Mouse (Mus musculus): ENCODE measurements around the gene 4930562C15Rik. TPM values are rescaled to one million over a fixed set of nuclear protein-coding genes. Genes with fewer than 3 reads are reported as not detected.
A peak's percentile ranks its signal among the peaks of the same experiment; 100 is the strongest.

The 4930562C15Rik gene
- total RNA-seq, 2 experiments from 2014 or later: not detected

- DNase-seq (ENCODE audit: low spot score in 2 of 2): no peak
- intact Hi-C loops (cut with DNase I): no loop called here
Observed at GRCm38 (mm10) chr16:4907972-4908371, 72.8 kb downstream of the 4930562C15Rik start.

- intact Hi-C loops (cut with DNase I): no loop called here
- no peak for DNase-seq (ENCODE audit: low spot score in 2 of 2)
Observed at GRCm38 (mm10) chr16:4909745-4910144, 74.5 kb downstream of the 4930562C15Rik start.

DNA sequence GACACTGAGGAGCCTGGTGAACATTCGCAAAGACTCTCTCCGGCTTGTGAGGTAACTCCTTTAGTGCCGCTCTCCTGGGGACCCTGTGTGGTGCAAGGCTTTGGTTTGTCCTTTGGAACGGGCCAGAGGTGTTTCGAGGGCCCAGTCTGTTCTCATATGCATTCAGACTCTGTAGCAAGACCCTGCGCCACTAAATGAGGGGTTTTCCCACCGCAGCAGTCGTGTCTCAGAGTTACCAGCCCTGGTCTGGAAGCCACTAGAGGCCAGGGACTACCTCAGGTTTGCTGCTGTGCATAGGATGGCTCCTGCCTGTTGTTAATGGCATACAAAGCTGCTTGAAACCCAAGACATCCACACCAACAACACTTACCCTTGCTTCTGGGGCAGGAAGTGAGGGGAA lies 75.5 kb downstream of the 4930562C15Rik start:
- intact Hi-C loops (cut with DNase I): no loop called here
- DNase-seq (ENCODE audit: low spot score in 2 of 2): no peak

DNA sequence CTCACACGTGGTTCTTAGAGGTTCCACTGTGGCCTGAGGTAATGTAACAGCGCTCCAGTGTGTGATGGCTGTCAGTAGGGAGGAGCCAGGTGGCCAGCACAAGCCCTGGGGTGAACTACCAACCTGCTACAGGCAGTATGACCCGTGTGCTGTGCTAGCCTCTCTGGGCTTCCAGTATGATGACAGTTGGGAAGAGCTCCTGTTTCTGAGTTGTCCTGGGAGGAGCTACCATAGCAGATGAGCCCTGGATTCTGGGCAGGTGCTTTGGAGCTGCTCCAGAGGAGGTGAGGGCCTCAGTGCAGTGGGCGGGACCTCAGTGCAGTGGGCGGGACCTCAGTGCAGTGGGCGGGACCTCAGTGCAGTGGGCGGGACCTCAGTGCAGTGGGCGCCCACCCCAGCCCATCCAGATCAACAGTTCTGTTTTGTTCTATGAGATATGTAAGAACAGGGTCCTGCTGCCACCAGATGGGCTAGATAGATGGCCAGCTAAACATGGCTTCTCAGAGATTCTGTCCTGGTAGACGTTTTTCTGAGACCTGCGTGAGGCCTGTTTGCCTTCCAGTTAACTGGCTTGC lies 76.9 kb downstream of the 4930562C15Rik start:
- intact Hi-C loops (cut with DNase I): loop anchor here (2.0 kb wide), 2 partner anchors 25 to 33 kb away; partner anchors contain the start of gene Mgrn1
- no peak for DNase-seq (ENCODE audit: low spot score in 2 of 2)

DNA sequence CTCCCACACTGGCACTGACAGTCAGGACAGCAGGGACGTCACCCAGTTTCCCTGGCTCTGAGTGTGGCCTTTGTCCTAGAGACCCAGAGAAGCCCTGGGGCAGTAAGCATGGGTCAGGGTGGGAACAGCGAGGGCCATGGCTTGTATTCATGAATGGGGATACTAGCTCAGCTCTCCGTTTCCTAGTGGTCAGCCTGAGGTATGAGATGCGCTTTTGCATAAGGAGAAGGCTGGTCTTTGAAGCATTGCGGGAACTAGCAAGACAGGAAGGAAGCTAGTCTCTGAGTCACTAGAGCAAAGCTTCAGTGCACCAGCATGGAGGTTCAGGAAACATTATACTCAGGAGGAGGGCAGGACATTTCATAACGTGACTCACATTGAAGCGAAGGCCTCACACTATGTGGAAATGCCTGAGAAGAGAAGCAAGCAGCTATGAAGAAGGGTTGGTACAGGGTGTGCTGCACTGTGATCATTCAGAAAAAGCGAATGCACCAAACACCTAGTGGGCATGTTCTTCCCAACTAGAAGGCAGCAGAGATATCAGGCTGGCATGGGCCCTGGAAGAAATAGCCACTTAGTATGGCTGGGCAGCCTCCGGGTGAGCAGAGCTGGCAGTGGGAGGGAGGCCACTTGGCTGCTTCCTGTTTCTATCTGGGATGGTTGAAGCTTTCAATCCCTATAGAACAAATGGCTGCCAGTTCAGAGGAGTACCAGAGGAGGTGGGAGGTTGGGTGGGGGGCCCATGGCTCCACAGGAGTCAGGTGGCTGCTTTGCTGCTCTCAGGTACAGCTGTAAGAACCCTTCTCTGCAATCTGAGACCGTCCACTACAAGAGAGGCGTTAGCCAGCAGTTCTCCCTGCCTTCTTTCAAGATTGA lies 77.9 kb downstream of the 4930562C15Rik start:
- intact Hi-C loops (cut with DNase I): loop anchor here (2.0 kb wide), 2 partner anchors 26 to 34 kb away; partner anchors contain the start of gene Mgrn1
- DNase-seq (ENCODE audit: low spot score in 2 of 2): no peak

- intact Hi-C loops (cut with DNase I): loop anchor here (2.0 kb wide), 2 partner anchors 27 to 35 kb away; partner anchors contain the start of gene Mgrn1
- peak; percentile 83 to 90 for DNase-seq (ENCODE audit: low spot score in 2 of 2)
Observed at GRCm38 (mm10) chr16:4913783-4914735, 78.8 kb downstream of the 4930562C15Rik start.

DNA sequence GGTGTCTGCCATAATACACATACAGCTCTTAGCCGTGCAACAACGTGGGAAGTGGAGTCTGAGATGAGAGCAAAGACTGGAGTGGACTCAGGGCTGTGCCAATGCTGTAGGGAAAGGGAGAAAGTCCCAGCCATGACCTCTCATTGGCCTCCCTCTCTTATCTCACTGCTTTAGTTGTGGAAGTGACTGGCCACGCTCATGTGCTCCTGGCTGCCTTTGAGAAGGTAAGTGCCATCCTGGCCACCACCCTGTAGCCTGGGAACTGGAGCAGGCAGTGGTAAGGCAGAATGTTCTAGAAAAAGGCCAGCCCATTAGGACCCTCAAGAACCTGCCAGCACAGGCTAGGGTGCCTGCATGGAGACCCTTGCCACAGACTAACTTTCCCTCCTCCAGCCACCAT lies 80.7 kb downstream of the 4930562C15Rik start:
- no peak for DNase-seq (ENCODE audit: low spot score in 2 of 2)
- intact Hi-C loops (cut with DNase I): no loop called here

DNA sequence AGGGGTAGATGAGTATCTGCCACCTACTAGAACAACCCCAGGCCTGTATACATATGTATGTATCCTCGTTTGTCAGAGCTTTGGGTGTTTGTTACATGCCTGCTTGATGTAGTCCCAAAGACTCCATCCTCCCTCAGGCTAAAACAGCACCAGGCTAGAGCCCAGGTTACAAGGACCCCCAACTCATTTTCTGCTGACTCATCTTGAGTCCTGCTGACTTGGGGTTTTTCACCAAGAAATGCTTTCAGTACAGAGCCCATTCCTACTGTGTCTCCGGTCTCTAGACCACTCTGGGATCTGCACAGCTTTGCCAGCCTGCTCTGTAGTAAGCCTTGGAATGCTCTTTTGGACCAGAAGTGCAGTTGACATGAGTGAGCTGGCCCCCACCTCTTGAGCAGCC lies 81.4 kb downstream of the 4930562C15Rik start:
- DNase-seq (ENCODE audit: low spot score in 2 of 2): no peak
- intact Hi-C loops (cut with DNase I): no loop called here

Other genes with a start within 250 kb of the 4930562C15Rik start
- 10 to 100 TPM; 12.0 to 13.2 TPM for gene Glis2, start 240.7 kb upstream of the 4930562C15Rik start, total RNA-seq (2021)
- 10 to 100 TPM; 75.3 to 86.0 TPM for gene Pam16, start 210.4 kb upstream of the 4930562C15Rik start, total RNA-seq (2021)
- gene Vasn, start 195.5 kb upstream of the 4930562C15Rik start, total RNA-seq (2021): 10 to 100 TPM in 1 of 2 experiments, 1 to 10 TPM in 1; 9.8 to 11.2 TPM
- 10 to 100 TPM; 59.4 to 66.5 TPM for gene Dnaja3, start 195.4 kb upstream of the 4930562C15Rik start, total RNA-seq (2021)
- 100 to 1,000 TPM in 1 of 2 experiments, 10 to 100 TPM in 1; 88.4 to 100 TPM for gene Coro7, start 155.6 kb upstream of the 4930562C15Rik start, total RNA-seq (2021)
- 10 to 100 TPM; 10.8 to 11.0 TPM for gene Nmral1, start 116.1 kb upstream of the 4930562C15Rik start, total RNA-seq (2021)
- gene Hmox2, start 109.1 kb upstream of the 4930562C15Rik start, total RNA-seq (2021): 10 to 100 TPM; 77.2 to 88.6 TPM
- gene Cdip1, start 45.1 kb upstream of the 4930562C15Rik start, total RNA-seq (2021): 100 to 1,000 TPM; 189 to 197 TPM
- gene Ubald1, start 44.9 kb downstream of the 4930562C15Rik start, total RNA-seq (2021): 10 to 100 TPM; 83.9 to 86.9 TPM
- 100 to 1,000 TPM; 207 to 218 TPM for gene Mgrn1, start 50.8 kb downstream of the 4930562C15Rik start, total RNA-seq (2021)
- gene Nudt16l1, start 103.3 kb downstream of the 4930562C15Rik start, total RNA-seq (2021): 10 to 100 TPM; 70.6 to 77.8 TPM
- gene Anks3, start 128.8 kb downstream of the 4930562C15Rik start, total RNA-seq (2021): 10 to 100 TPM; 42.1 to 74.9 TPM
- gene Sept12, start 162.4 kb downstream of the 4930562C15Rik start, total RNA-seq (2021): not detected
- not detected for gene Smim22, start 171.9 kb downstream of the 4930562C15Rik start, total RNA-seq (2021)
- 100 to 1,000 TPM; 195 to 236 TPM for gene Rogdi, start 178.1 kb downstream of the 4930562C15Rik start, total RNA-seq (2021)
- 100 to 1,000 TPM; 145 to 150 TPM for gene Glyr1, start 214.4 kb downstream of the 4930562C15Rik start, total RNA-seq (2021)
- 10 to 100 TPM; 39.4 to 49.6 TPM for gene Ubn1, start 214.6 kb downstream of the 4930562C15Rik start, total RNA-seq (2021)

Data from left cerebral cortex, postnatal 36 days (tissue).